Mouse (Mus musculus) heart, adult 8-10 months (tissue): ENCODE data around the gene Sspo. TPM values are rescaled to one million over a fixed set of nuclear protein-coding genes. Genes with fewer than 3 reads are reported as not detected.
"Not testable (repeated sequence)": the region's sequence is repeated elsewhere in the genome, so short reads cannot be mapped to it uniquely, and the experiment has no call there.

Experiments used
- DNase-seq: peaks from one replicate; pipeline ENCODE4 v3.0.0; 2022; ENCODE audit warnings: low spot score
- total RNA-seq, 4 experiments: library from RNA; stranded (reverse); gene quantifications; 2 replicates each; pipeline ENCODE4 v1.2.4; 2022

Sspo gene
- total RNA-seq, 4 experiments from 2014 or later = 0.14 to 0.35 (median 0.31) TPM

DNA sequence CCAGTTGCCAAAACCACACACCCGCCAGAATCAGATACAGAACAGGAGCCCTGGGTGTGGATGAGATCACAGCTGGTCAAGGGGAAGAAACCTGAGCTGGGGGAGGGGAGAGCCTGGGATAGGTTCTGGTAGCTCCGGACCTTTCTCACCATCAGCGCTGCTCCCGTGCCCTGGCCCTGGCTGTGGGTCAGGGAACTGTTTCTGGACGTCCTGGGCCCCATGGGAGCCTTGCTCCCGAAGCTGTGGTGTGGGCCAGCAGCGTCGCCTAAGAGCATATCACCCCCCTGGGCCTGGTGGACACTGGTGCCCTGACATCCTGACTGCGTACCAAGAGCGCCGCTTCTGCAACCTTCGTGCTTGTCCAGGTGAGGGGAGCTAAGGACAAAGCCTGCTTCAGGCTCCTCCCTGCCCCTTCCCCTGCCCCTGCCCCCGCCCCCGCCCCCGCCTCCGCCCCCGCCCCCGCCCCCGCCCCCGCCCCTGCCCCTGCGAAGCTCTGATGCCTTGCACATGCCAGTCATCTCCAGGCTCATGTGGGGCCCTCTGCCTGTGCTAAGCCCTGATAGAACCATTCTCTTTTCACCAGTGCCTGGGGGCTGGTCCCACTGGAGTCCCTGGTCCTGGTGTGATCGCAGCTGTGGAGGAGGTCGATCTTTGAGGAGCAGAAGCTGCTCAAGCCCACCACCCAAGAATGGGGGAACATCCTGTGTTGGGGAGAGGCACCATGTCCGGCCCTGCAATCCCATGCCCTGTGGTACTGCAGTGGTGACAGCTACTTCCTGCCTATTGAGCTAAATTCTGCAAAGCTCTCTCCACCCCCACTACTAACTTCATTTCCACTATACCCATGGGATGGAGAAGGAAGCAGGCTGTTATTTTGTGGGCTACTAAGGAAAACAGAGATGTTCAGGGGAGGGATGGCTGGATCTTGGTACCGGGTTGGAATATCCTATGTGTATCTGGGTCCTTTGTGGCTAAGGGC, 40.0 kb downstream of the Sspo start:
- DNase-seq = peak; percentile 24

DNA sequence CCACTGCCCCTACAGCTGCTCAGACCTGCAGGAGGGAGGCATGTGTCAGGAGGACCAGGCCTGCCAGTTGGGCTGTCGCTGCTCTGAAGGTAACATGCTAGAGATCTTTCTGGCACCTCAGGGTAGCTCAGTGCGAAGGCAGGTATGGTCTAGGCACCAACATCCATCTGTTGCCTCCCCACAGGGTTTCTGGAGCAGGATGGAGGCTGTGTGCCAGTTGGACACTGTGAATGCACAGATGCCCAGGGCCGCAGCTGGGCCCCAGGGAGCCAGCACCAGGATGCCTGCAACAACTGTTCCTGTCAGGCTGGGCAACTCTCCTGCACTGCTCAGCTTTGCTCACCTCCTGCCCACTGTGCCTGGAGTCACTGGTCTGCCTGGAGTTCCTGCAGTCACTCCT, 41.7 kb downstream of the Sspo start:
- DNase-seq = no peak

DNA sequence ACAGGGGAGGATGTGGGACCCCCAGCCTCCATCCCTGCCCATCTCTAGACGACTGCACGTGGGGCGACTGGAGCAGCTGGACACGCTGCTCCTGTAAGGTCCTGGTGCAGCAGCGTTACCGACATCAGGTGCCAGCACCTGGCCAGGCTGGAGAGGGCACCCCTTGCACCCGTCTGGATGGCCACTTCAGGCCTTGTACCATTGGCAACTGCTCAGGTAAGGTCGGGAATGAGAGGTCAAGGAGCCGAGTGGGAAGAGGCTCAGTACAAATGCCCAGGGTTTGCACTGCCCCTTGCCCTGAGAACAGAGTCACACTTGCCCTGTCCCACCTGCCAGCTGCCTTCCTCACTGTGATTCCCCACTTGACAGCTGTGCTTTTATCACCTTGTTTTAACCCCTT, 43.3 kb downstream of the Sspo start:
- no peak for DNase-seq

DNA sequence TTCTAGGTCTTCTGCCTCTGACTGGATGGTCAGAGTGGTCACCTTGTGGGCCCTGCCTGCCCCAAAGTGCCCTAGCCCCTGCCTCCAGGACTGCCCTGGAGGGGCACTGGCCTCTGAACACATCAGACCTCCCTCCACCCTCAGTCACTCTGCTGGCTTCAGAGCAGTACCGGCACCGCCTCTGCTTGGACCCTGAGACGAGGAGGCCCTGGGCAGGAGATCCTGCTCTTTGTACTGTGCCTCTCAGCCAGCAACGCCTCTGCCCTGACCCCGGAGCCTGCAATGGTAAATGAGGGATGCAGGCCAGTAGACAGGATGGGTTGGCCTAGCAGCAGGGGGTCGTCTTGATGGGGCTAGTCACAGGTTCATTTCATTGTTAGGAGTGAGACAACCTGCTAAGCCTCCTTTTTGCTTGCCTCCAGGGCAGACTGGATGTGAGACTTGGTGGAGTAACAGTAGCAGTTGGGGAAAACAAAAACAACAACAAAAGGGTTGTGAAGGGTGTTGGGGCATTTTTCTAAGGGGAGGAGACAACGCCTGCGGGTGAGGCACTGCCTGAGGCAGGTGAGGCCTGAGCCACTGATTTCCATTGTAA, 45.2 kb downstream of the Sspo start:
- DNase-seq = no peak

DNA sequence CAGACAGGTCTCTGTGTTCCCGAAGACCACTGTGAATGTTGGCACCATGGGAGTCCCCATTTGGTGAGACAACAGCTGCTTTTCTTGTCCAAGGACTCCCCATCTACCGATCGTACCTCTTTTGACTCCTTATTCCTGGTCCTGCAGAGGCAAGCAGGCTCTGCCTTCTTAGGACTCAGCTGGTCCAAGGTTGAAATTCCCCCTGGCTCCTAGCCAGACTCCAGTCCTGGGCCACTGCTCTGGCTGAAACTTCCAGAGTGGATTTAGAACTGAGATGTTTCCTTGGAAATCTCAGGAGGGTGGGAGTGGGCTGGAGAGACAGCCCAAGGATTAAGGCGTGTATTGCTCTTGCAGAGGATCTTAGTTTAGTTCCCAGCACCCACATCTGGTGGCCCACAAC, 49.5 kb downstream of the Sspo start:
- DNase-seq = no peak

DNA sequence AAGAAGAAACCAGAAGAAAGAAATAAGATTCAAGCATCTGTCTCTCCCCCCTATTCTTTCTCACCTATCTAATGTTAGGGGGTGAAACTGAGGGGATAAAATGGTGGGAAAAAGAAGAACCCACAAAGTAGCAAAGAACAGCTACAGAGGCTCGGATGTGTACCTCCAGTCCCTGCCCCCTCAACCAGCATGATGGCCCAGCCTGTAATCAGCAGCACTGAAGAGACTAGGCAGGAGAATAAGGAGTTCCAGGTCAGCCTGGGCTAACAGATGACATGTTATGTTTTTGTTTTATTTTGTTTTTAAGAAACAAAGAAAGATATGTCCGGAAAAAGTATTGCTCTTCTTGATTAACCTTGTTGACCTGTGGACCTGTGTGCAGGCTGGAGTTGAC, 55.8 kb downstream of the Sspo start:
- DNase-seq = no peak

DNA sequence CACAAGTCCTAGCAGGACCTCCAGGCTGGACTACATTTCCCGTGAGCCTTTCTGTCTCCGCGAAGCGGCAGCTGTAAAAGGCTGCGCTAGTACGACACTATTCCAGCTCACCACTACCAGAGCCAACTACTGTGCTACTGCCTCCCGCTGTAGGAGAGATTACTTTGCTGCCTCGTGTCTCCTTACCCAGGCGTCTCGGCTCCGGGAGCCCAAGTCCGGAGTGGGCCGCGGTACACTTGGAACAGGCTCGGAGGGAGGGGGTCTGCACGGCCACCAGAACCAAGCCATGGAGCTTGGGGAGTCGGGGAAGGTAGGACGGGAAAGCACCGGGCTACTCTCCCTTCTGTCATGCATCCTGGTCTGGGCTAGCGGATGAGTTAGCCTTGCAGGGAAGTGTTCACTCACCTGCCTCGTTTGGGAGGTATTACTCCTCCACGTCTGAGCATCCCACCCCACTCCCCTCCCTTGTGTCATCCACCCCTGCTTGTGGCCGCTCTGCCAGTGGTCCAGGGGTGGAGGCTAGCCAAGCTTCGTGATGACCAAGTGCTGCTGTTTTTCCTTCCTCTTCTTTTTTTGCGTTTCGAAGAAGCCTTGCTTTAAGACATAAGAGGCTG, 56.3 kb downstream of the Sspo start:
- peak; percentile 84 for DNase-seq

DNA sequence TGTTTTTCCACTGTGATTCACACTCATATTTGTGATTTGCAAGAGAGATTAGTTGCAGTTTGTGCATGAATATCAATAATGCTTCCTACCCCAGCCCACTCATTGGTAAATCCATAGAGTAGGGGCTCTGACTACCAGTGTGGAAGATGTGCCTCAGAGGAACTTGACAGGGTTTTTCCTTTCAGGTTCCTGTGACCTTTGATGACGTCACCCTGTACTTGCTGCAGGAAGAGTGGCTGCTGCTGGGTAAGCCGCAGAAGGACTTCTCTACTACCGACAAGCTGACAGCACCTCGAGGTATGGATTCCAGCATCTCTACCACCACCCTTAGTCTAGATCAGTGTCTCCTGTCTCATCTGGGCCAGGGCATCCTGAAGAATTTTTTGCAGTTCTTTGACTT, 60.1 kb downstream of the Sspo start:
- no peak for DNase-seq

DNA sequence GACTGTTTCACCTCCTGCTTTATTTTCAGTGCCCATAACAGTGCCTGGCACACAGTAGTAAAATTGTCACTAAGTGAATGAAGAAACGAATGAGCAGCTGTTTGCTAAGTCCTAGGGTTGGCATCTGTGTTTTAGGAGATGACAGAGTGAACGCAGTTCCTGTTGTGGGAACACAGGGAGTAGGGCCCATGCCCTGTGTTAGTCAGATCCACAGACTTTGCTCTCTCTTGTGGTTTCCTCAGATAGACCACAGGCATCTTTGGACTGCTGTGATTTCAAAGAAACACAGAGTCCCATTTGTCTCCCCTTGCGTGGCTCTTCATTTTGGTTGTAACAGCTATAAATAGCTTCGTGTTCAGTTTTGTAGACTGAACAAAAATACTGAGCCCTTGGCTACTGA, 62.4 kb downstream of the Sspo start:
- no peak for DNase-seq

DNA sequence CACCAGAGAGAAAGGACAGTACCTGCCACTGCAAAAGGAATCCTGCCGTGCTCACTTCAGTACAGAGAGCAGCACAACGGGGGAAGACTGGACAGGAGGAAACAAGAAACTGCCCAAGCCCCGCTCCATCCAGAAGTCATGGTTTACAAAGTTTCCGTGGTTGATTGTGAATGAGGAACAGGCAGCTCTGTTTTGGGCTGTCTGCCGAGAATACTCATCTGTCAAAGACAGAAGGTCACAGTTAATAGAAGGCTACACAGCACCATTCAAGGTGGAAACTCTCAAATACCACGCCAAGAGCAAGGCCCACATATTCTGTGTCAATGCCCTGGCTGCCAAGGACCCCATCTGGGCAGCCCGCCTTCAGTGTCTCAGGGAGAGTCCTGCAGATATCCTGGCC, 63.8 kb downstream of the Sspo start:
- no peak for DNase-seq

DNA sequence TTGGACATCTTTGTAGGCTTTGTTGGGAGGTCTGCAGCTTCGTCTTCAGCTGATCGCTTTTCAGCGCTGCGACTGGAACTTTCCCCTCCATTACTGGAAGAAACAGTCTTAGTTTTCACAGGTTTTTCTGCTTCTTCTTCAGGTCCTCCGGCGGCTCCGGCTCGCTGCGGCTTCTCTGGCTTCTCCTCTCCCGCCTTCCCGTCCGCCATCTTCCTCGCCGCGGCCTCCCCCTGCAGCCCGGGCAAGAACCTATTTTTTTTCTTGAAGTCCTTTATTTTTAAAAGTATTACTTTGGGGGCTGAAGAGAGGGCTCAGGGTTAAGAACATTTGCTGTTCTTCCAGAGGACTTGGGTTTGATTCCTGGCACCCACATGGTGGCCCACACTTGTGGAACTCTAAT, 76.9 kb downstream of the Sspo start:
- not testable (repeated sequence) for DNase-seq

DNA sequence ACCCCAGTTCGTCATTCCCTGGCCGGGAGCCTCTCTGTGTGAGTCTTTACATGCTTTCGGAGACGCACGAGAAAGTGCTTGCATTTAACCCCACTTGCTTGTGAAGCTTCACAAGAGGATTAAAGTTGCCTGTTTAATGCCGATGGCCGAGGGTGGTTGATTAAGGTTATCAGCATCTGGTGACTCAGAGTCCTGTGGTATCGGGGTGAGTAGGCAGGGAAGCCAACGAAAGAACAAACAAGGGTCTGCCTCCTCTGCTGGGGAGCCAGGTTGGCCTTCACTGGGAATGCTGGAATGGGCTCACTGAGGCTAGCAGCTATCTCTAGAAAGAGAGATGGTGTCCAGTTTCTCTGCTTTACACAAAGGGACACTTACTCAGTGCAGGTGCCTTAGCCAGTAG, 79.9 kb downstream of the Sspo start:
- no peak for DNase-seq

DNA sequence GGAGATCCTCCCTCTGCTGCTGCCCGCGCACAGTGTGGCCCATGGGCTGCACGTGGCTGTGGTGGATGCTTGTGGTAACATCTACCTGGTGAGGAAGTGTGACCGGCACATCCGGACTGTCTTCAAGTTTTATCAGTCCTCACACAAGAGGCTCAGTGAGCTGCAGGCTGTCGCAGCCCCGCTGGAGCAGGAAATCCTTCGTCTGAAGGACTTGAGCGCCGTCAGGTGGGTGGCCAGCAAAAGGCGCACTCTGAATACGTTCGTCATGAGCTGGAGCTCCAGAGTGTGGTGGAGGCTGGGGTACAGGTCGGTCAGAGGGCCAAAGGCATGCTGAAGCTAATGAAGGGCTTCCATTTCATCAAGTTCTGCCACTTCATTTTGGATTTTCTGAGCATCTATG, 81.2 kb downstream of the Sspo start:
- no peak for DNase-seq

DNA sequence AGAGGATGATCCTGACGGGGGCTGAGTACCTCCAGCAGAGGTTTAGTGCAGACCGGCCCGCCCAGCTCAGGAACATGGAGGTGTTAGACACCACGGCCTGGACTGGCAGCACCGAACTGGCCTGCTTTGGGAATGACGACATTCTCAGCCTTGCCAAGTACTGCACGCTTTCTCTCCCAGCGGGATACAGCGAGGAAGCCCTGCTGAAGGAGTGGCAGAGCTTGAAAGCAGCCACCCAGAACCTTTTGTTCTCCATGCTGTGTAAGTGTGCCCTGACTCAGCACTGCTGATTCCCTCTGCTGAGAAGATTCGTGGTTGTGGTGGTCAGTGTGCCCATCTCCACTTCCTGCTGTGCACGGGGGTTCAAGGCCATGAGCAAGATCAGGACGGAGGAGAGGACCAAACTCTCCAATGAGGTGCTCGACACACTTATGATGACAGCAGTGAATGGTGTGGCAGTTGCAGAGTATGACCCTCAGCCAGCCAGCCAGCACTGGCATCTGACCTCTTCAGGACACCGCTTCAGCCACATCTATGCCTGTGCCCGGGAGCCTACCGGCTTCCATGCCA, 81.9 kb downstream of the Sspo start:
- no peak for DNase-seq

DNA sequence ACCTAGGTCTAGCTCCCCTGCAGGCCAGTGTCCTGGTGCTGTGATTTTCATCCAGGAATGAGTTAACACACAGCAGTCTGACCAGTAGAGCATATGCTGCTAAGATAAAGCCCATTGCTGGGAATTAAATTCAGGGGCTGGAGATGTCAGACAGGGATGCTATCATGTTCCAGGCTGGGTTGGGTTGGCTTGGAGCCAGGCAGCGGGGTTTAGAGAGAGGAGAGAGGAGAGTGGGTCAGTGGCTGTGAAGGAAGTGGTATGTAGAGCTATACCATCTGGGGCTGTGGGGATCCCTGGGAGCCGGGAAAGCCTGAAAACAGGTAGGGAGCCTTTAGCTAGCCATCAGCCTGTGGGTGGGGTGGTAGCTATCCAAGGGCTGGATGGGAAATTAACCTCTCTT, 82.8 kb downstream of the Sspo start:
- no peak for DNase-seq

DNA sequence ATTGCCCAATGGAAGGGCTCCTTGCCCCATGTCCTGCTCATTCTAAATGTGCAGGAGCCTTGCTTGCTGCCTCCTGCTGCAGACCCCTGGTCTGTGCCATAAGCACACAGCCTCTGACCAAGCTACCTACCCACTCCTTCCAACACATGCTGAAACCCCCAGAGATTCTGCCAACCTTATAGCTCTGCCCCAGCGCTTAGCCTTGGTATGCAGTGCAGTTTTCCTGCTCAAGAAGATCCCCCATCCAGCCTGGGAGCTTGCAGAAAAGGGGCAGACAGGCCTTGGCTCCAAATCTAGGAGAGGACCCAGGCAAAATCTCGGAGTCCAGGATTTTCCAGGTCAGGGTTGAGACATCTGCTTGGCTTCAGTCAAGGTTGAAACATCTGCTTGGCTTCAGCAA, 85.4 kb downstream of the Sspo start:
- DNase-seq = no peak

DNA sequence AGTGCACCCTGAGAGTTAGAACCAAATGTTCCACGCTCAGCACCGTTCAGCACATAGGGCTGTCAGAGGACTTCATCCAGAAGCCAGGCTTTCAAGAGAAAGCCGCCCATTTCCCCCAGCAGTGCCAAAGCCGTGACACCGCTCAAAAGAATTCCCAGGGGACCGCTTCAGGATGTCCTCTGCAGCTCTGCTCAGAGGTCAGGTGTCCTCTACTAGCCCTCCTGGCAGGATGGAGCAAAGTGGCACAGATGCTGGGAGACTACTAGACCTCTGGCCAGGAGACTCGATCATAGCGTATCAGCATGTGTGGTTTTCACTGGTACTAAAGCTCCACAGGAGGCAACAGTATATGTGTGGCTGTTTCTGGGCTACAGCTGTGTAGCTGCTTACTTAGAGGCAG, 86.9 kb downstream of the Sspo start:
- DNase-seq = no peak

DNA sequence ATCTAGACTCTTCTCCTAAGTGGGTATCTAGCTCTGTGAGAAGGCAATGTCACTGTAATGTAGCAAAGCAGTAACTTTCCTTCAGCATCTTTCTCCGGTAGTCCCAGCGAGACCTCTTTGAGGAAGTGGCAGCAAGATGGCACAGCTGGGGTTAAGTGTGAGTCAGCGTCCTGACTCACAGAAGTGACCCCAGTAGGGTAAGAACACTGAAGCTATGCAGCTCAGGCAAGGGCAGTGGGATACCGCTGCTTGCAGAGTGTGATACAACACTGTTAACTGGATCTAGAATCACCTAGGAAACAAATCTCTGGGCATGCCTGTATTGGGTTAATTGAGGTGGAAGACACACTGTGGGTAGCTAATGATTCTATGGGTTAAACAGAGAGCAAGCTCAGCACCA, 88.1 kb downstream of the Sspo start:
- DNase-seq = no peak

DNA sequence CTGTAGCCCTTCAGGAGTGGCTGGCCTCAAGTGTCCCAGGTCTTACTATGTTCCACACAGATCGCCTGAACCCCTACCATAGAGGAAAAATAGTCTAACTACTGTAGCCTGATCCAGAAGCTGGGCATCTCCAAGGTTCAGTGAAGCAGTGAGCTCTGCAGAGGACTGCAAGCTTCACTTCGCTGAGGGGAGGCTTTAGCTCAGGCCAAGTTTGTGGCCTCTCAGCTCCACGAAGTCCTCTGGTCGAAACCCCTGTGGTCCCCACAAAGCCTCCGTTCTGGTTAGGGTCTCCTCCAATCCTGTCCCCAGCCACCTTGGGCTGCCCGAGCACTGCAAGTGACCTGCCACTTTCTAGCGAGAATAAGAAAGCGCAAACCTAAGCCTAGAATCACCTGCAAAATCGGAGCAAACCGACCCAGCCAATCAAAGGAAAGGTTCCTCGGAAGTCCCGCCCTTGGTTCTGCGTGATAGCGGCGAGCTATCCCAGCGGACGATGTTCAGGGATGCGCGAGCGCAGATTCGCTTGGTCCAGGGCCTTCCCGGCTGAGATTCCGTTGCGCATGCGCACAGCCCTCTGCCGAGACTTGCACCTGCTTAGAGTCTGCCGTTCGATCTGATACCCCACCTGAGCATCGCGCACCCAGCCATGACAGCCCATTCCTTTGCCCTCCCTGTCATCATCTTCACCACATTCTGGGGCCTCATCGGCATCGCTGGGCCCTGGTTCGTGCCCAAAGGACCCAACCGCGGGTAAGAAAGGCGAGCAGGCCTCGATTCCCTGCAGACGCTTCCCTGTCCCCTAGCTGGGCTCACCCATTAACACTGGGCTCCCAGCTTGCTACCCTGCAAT, 89.3 kb downstream of the Sspo start, which contains the start of gene Atp6v0e2:
Gene Atp6v0e2, plus strand, starts transcription at position 511 of the 850 bp plus-strand sequence.
- DNase-seq = peak; percentile 77

DNA sequence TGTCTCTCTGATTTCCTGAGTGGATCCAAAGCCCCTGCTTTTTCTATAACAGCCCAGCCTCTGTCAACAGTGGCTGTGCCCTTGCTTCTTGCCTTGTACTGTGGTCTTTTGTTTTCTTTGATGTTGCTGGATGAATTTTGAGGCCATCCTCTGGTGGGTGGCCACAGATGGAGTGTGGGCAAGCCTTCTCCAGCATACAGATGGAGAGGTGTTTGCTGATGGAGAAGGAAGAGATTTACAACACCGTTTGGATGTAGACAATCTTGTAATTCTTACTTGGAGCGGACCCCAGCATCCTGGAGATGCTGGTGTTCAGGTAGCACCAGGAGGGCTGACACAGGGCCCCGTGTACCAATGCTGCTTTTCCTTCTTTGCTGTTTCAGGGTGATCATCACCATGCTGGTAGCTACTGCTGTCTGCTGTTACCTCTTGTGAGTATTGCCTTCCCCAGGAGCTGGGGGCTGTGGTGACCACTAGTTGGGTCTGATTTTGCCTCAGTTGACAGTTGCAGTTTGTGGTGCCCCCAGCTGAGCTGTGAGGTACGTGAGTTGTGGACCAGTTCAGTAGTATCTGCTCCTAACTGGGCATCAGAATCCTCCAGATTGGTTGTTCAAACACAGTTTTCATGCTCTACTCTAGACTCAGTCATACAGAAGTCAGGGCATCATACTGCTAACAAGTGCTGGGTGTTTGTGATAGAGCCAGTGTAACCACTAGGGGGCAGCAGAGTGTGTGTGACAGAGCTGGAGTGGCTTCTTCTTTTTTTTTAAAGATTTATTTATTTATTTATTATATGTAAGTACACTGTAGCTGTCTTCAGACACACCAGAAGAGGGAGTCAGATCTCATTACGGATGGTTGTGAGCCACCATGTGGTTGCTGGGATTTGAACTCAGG, 91.1 kb downstream of the Sspo start:
- peak; percentile 78 for DNase-seq
